Mouse (Mus musculus): ENCODE data around the gene Fcgr2b. TPM values are rescaled to one million over a fixed set of nuclear protein-coding genes. Genes with fewer than 3 reads are reported as not detected.
"Not testable (repeated sequence)": the region's sequence is repeated elsewhere in the genome, so short reads cannot be mapped to it uniquely, and the experiment has no call there.

Gene Fcgr2b
- polyA plus RNA-seq, 1 experiment from 2014 or later: 4.3 TPM

DNA sequence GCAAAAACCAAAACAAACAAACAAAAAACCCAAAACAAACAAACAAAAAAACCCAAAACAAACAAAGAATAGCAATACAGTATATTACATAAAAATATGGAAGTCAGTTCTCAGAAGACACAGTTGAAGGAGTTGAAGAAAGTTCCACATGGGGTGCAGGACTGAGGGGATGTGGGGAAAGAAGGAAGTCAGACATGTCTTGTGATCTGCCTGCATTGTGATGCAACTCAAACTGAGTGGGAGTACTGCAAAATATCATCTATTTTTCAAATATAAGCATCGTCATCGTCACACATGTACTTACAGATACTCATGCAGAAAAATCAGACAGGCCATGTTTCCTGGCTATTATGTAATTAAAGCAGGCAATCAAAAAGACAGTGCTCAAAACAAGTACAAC lies 23.2 kb downstream of the Fcgr2b start:
- Histone ChIP-seq H3K27ac (replicated peaks) (no peak overlapping the region), H3K36me3 (no peaks in the 10 kb centered on the region), H3K9me3 (replicated peaks) (no peaks in the 10 kb centered on the region), H3K4me2 (replicated peaks) (no peak overlapping the region), H3K27me3 (no peaks in the 10 kb centered on the region), H3K9ac (no peak overlapping the region), H3K4me1 (no peaks in the 10 kb centered on the region), H3K4me3 (replicated peaks) (no peak overlapping the region)
- WGBS: 79% methylated on average over 2 of the region's 2 CpGs
- ATAC-seq (ENCODE audit: insufficient number of reproducible peaks, low FRiP score, low TSS enrichment, low read depth): no peak

DNA sequence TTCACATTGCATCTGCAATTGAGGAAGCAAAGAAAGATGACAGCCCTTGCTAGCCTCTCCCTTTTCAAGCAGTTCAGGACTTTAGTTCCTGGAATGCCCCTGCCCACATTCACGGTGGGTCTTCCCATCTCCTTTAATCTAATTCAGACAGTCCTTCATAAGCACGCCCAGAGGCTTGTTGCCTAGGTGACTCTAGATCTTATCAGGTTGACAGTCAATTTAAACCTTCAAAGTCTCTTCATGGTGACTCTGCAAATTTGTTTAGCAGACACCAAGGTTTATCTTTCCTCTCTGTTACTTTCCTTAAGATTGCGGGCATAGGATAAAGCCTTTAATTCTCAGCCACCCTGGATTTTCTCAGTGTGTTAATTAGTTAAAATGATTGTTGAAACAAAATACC lies 25.6 kb downstream of the Fcgr2b start:
- no peaks in the 10 kb centered on the region for H3K9me3 ChIP-seq (replicated peaks)
- WGBS: 35% methylated on average over 3 of the region's 3 CpGs
- no peak overlapping the region for H3K27ac ChIP-seq (replicated peaks)
- H3K4me1 ChIP-seq: no peaks in the 10 kb centered on the region
- no peak overlapping the region for H3K4me3 ChIP-seq (replicated peaks)
- no peaks in the 10 kb centered on the region for H3K36me3 ChIP-seq
- no peak for ATAC-seq (ENCODE audit: insufficient number of reproducible peaks, low FRiP score, low TSS enrichment, low read depth)
- H3K9ac ChIP-seq: no peak overlapping the region
- no peak overlapping the region for H3K4me2 ChIP-seq (replicated peaks)
- no peaks in the 10 kb centered on the region for H3K27me3 ChIP-seq

DNA sequence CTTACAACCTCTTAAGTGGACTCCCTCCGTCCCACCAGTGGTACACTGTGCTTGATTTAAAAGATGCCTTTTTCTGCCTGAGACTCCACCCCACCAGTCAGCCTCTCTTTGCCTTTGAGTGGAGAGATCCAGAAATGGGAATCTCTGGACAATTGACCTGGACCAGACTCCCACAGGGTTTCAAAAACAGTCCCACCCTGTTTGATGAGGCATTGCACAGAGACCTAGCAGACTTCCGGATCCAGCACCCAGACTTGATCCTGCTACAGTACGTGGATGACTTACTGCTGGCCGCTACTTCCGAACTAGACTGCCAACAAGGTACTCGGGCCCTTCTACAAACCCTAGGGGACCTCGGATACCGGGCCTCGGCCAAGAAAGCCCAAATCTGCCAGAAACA lies 31.4 kb downstream of the Fcgr2b start:
- H3K9me3 ChIP-seq (replicated peaks); H3K9ac ChIP-seq; H3K27me3 ChIP-seq; H3K36me3 ChIP-seq; ATAC-seq (ENCODE audit: insufficient number of reproducible peaks, low FRiP score, low TSS enrichment, low read depth); H3K4me1 ChIP-seq; H3K4me2 ChIP-seq (replicated peaks); H3K4me3 ChIP-seq (replicated peaks); H3K27ac ChIP-seq (replicated peaks): not testable (repeated sequence)
- 95% methylated on average over 8 of the region's 9 CpGs for WGBS

GRCm38 (mm10) chr1:170944151-170944550 lies 32.2 kb downstream of the Fcgr2b start:
- not testable (repeated sequence) for H3K27me3 ChIP-seq; H3K4me2 ChIP-seq (replicated peaks); H3K4me1 ChIP-seq; H3K4me3 ChIP-seq (replicated peaks); H3K27ac ChIP-seq (replicated peaks); ATAC-seq (ENCODE audit: insufficient number of reproducible peaks, low FRiP score, low TSS enrichment, low read depth); H3K9ac ChIP-seq; H3K9me3 ChIP-seq (replicated peaks); H3K36me3 ChIP-seq
- 95% methylated on average over 9 of the region's 9 CpGs for WGBS

DNA sequence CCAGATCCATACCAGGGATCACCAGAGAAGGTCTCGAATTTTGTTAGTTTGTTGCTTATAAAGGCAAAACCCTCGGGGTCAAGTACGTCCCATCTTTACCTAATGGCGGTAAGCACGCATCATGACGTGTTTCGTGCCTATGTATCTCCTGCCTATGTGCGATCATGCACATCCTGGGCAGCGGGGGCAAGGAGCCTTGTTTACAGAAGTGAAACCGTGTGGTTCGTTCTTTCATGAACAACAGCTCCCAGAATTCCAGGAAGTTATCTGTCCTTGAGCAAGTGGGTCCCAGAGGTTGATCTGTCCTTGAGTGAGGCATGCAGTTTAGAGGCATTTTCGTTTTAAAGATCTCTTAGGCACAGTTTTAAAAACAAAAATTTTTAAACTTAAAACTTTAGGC lies 37.1 kb downstream of the Fcgr2b start:
- no peaks in the 10 kb centered on the region for H3K27me3 ChIP-seq
- WGBS: 86% methylated on average over 12 of the region's 12 CpGs
- H3K9me3 ChIP-seq (replicated peaks): peaks cover 3% of the 10 kb centered on the region; the same call in 1 of the 2 replicates
- H3K27ac ChIP-seq (replicated peaks): no peak overlapping the region
- no peaks in the 10 kb centered on the region for H3K4me1 ChIP-seq
- no peak for ATAC-seq (ENCODE audit: insufficient number of reproducible peaks, low FRiP score, low TSS enrichment, low read depth)
- H3K4me3 ChIP-seq (replicated peaks): no peak overlapping the region
- H3K4me2 ChIP-seq (replicated peaks): no peak overlapping the region
- no peak overlapping the region for H3K9ac ChIP-seq
- H3K36me3 ChIP-seq: no peaks in the 10 kb centered on the region

DNA sequence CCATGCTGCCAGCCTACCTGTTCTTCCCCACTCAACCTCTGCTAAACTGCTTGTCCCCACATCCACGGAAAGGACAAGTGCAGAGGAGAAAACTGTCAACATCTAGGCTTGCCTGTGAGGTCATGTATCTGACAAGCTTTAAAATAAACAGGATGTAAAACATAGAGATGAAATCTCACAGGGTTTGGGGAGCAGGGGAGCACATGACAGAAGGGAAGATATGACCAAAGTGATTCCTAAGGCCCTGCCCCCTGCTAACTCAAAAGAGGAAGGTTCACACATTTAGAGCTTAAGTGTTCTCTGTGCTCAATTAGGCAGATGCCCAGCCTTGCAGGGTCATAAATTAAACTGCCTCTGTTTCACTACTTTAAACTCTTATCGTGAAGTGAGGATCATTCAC lies 42.0 kb downstream of the Fcgr2b start:
- H3K9me3 ChIP-seq (replicated peaks): no peaks in the 10 kb centered on the region
- H3K4me2 ChIP-seq (replicated peaks): no peak overlapping the region
- H3K9ac ChIP-seq: no peak overlapping the region
- H3K4me3 ChIP-seq (replicated peaks): no peak overlapping the region
- ATAC-seq (ENCODE audit: insufficient number of reproducible peaks, low FRiP score, low TSS enrichment, low read depth): no peak
- no peaks in the 10 kb centered on the region for H3K27me3 ChIP-seq
- H3K4me1 ChIP-seq: no peaks in the 10 kb centered on the region
- H3K36me3 ChIP-seq: no peaks in the 10 kb centered on the region
- H3K27ac ChIP-seq (replicated peaks): no peak overlapping the region
- 79% methylated on average over 2 of the region's 2 CpGs for WGBS

- Histone ChIP-seq H3K27ac (replicated peaks) (no peak overlapping the region), H3K4me3 (replicated peaks) (no peak overlapping the region), H3K9ac (no peak overlapping the region), H3K9me3 (replicated peaks) (no peaks in the 10 kb centered on the region), H3K36me3 (no peaks in the 10 kb centered on the region), H3K4me1 (no peaks in the 10 kb centered on the region), H3K27me3 (no peaks in the 10 kb centered on the region), H3K4me2 (replicated peaks) (no peak overlapping the region)
- ATAC-seq (ENCODE audit: insufficient number of reproducible peaks, low FRiP score, low TSS enrichment, low read depth): no peak
- WGBS: 76% methylated on average over 1 of the region's 1 CpGs
Observed at GRCm38 (mm10) chr1:170933940-170934339, 42.4 kb downstream of the Fcgr2b start.

DNA sequence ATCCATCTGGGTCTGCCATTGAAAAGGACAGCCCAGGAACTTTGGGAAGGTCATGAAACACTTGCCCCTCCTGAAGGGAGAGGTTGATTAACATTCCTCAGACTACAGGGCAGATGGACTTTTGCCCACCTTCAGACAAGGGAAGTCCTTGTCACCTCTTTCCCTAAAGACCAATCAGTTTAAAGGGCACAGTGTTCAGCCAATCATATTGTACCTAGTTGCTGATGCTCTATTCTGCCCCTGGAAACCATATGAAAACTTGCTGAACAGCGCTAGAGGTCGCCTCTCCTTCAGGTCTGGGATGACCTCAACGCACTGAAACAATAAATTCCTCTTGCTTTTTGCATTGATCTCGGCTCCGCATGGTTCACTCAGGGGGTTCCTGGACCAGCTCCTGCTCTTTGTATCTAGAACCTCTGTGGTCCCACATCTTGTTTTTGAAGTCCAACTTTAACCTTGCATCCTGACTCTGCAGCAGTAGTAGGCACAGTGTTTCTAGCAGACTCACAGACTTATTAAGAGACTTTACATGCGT lies 42.9 kb downstream of the Fcgr2b start:
- Histone ChIP-seq H3K4me3 (replicated peaks) (no peak overlapping the region), H3K27me3 (no peaks in the 10 kb centered on the region), H3K9me3 (replicated peaks) (no peaks in the 10 kb centered on the region), H3K36me3 (no peaks in the 10 kb centered on the region), H3K9ac (no peak overlapping the region), H3K27ac (replicated peaks) (no peak overlapping the region), H3K4me1 (no peaks in the 10 kb centered on the region), H3K4me2 (replicated peaks) (no peak overlapping the region)
- 63% methylated on average over 6 of the region's 6 CpGs for WGBS
- no peak for ATAC-seq (ENCODE audit: insufficient number of reproducible peaks, low FRiP score, low TSS enrichment, low read depth)

GRCm38 (mm10) chr1:170932043-170932442 lies 44.3 kb downstream of the Fcgr2b start:
- no peak for ATAC-seq (ENCODE audit: insufficient number of reproducible peaks, low FRiP score, low TSS enrichment, low read depth)
- Histone ChIP-seq H3K4me2 (replicated peaks) (no peak overlapping the region), H3K36me3 (no peaks in the 10 kb centered on the region), H3K27me3 (no peaks in the 10 kb centered on the region), H3K4me3 (replicated peaks) (no peak overlapping the region), H3K9me3 (replicated peaks) (no peaks in the 10 kb centered on the region), H3K27ac (replicated peaks) (no peak overlapping the region), H3K4me1 (no peaks in the 10 kb centered on the region), H3K9ac (no peak overlapping the region)
- 75% methylated on average over 3 of the region's 3 CpGs for WGBS

GRCm38 (mm10) chr1:170929245-170929644 lies 47.1 kb downstream of the Fcgr2b start:
- Histone ChIP-seq H3K27ac (replicated peaks) (no peak overlapping the region), H3K4me2 (replicated peaks) (no peak overlapping the region), H3K9ac (no peak overlapping the region), H3K36me3 (no peaks in the 10 kb centered on the region), H3K27me3 (no peaks in the 10 kb centered on the region), H3K4me1 (no peaks in the 10 kb centered on the region), H3K4me3 (replicated peaks) (no peak overlapping the region), H3K9me3 (replicated peaks) (no peaks in the 10 kb centered on the region)
- 83% methylated on average over 4 of the region's 4 CpGs for WGBS
- no peak for ATAC-seq (ENCODE audit: insufficient number of reproducible peaks, low FRiP score, low TSS enrichment, low read depth)

DNA sequence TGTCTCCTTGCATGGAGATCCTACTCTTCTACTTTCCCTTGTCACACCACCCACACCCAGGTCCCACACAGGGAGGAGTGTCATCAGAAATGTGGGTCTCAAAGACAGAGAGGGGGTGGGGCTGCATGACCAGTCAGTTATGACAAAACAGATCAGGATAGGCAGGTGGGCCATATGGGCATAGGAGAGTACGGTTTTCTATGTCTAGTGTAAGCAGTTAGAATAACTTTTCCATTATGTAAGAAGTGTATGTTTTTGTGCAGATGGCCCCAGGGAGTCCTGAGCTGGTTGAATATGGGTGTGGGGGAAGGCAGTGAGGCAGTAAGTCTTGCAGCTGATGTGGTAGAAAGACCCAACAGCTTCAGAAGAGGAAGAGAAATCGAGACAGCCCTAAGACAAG lies 47.9 kb downstream of the Fcgr2b start:
- H3K27ac ChIP-seq (replicated peaks): no peak overlapping the region
- WGBS: 55% methylated on average over 2 of the region's 2 CpGs
- H3K4me3 ChIP-seq (replicated peaks): no peak overlapping the region

DNA sequence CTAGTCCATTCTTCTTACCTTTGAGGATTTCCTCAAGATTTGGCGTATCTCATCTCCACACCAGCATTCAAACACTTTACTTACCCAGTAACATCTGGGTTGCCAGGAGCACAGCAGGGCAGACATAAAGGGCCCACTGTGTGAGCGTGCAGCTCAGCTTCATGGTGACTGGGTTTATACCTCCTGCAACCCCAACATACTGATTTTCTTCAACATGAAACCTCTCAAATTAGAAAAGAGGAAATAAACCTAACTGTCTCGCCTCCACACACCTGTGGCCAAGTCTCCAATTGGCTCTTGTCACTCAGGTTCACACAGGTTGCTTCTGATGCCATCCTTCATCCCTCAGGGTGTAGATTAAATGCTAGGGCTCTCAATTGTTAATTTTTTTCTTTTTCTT lies 49.0 kb downstream of the Fcgr2b start, which contains the start of gene Fcrla:
Fcrla (minus strand) TSS at position 206 of the 400 bp plus-strand sequence.
- 72% methylated on average over 3 of the region's 3 CpGs for WGBS
- Histone ChIP-seq H3K27ac (replicated peaks) (no peak within 1 kb of the TSS), H3K4me3 (replicated peaks) (no peak within 1 kb of the TSS), H3K9me3 (replicated peaks) (no peaks in the 10 kb centered on the region), H3K4me1 (no peaks in the 10 kb centered on the region), H3K4me2 (replicated peaks) (no peak within 1 kb of the TSS), H3K36me3 (no peaks in the 10 kb centered on the region), H3K27me3 (no peaks in the 10 kb centered on the region), H3K9ac (no peak within 1 kb of the TSS)
- no peak for ATAC-seq (ENCODE audit: insufficient number of reproducible peaks, low FRiP score, low TSS enrichment, low read depth)

More for the DNA sequence above, 47.9 kb downstream of the Fcgr2b start:
- H3K9ac ChIP-seq: no peak overlapping the region
- no peak overlapping the region for H3K4me2 ChIP-seq (replicated peaks)
- ATAC-seq (ENCODE audit: insufficient number of reproducible peaks, low FRiP score, low TSS enrichment, low read depth): no peak
- H3K36me3 ChIP-seq: no peaks in the 10 kb centered on the region
- H3K9me3 ChIP-seq (replicated peaks): no peaks in the 10 kb centered on the region
- no peaks in the 10 kb centered on the region for H3K4me1 ChIP-seq
- no peaks in the 10 kb centered on the region for H3K27me3 ChIP-seq
